Mouse (Mus musculus): Measurements from ENCODE around the gene Coa3. TPM values are rescaled to one million over a fixed set of nuclear protein-coding genes. Genes with fewer than 3 reads are reported as not detected.
A peak's percentile ranks its signal among the peaks of the same experiment; 100 is the strongest.

Coa3 gene
- total and polyA plus RNA-seq, 2 experiments from 2014 or later, result 168 to 204 TPM

- Histone ChIP-seq H3K4me1 (ENCODE audit: insufficient read depth, low read length) (0 out of 2 replicates have a peak, but pooled peaks cover 6% of the 10 kb centered on the region), H3K27me3 (ENCODE audit: insufficient read depth, low read length) (peaks cover 20% of the 10 kb centered on the region), H3K4me2 (ENCODE audit: low read depth, low read length, poor library complexity, severe bottlenecking) (no peak overlapping the region), H3K27ac (ENCODE audit: low read depth, low read length) (no peak overlapping the region), H3K36me3 (ENCODE audit: insufficient read depth, low read length) (peaks cover 4% of the 10 kb centered on the region; the same call in 1 of the 2 replicates), H3K9me3 (ENCODE audit: low read length) (no peaks in the 10 kb centered on the region), H3K4me3 (ENCODE audit: low read depth, low read length) (no peak overlapping the region), H3K9ac (replicated peaks; ENCODE audit: low read length, poor library complexity, severe bottlenecking) (no peak overlapping the region)
- 44% methylated on average over 5 of the region's 6 CpGs for WGBS
- ATAC-seq (ENCODE audit: low FRiP score) (no peak), DNase-seq (ENCODE audit: low spot score) (no peak)
- no peak for TF ChIP-seq CTCF (IDR thresholded peaks at IDR 0.05)
Measured at GRCm38 (mm10) chr11:101259261-101259712, 19.6 kb downstream of the Coa3 start.

- Histone ChIP-seq H3K27ac (ENCODE audit: low read depth, low read length) (no peak overlapping the region), H3K4me3 (ENCODE audit: low read depth, low read length) (no peak overlapping the region), H3K9me3 (ENCODE audit: low read length) (no peaks in the 10 kb centered on the region), H3K4me1 (ENCODE audit: insufficient read depth, low read length) (0 out of 2 replicates have a peak, but pooled peaks cover 6% of the 10 kb centered on the region), H3K27me3 (ENCODE audit: insufficient read depth, low read length) (no peaks in the 10 kb centered on the region), H3K36me3 (ENCODE audit: insufficient read depth, low read length) (peaks cover 4% of the 10 kb centered on the region; the same call in 1 of the 2 replicates), H3K4me2 (ENCODE audit: low read depth, low read length, poor library complexity, severe bottlenecking) (no peak overlapping the region), H3K9ac (replicated peaks; ENCODE audit: low read length, poor library complexity, severe bottlenecking) (no peak overlapping the region)
- ATAC-seq (ENCODE audit: low FRiP score) (no peak), DNase-seq (ENCODE audit: low spot score) (no peak)
- WGBS, result 94% methylated on average over 13 of the region's 13 CpGs
- no peak for TF ChIP-seq CTCF (IDR thresholded peaks at IDR 0.05)
Measured at GRCm38 (mm10) chr11:101255826-101256775, 22.8 kb downstream of the Coa3 start.

GRCm38 (mm10) chr11:101253613-101254389, 25.1 kb downstream of the Coa3 start, which contains the start of gene Vps25:
Vps25 (plus strand) TSS chr11:101253707.
- peak within 1 kb of the TSS; percentile 93 for H3K27ac ChIP-seq (ENCODE audit: low read depth, low read length)
- ATAC-seq (ENCODE audit: low FRiP score), result peak; percentile 78
- under 1% methylated on average over 40 of the region's 40 CpGs for WGBS
- peak within 1 kb of the TSS; percentile 92 for H3K9ac ChIP-seq (replicated peaks; ENCODE audit: low read length, poor library complexity, severe bottlenecking)
- H3K27me3 ChIP-seq (ENCODE audit: insufficient read depth, low read length), result no peaks in the 10 kb centered on the region
- H3K4me1 ChIP-seq (ENCODE audit: insufficient read depth, low read length), result no peaks in the 10 kb centered on the region
- peak within 1 kb of the TSS; percentile 94 for H3K4me2 ChIP-seq (ENCODE audit: low read depth, low read length, poor library complexity, severe bottlenecking)
- H3K36me3 ChIP-seq (ENCODE audit: insufficient read depth, low read length), result peaks cover 4% of the 10 kb centered on the region; the same call in 1 of the 2 replicates
- TF ChIP-seq CTCF (IDR thresholded peaks at IDR 0.05), result peak; percentile 27
- H3K4me3 ChIP-seq (ENCODE audit: low read depth, low read length), result peak within 1 kb of the TSS; percentile 88
- no peaks in the 10 kb centered on the region for H3K9me3 ChIP-seq (ENCODE audit: low read length)
- peak; percentile 91 for DNase-seq (ENCODE audit: low spot score)

- TF ChIP-seq CTCF (IDR thresholded peaks at IDR 0.05), result no peak
- no peak for ATAC-seq (ENCODE audit: low FRiP score)
- H3K27me3 ChIP-seq (ENCODE audit: insufficient read depth, low read length), result no peaks in the 10 kb centered on the region
- H3K4me1 ChIP-seq (ENCODE audit: insufficient read depth, low read length), result no peaks in the 10 kb centered on the region
- DNase-seq (ENCODE audit: low spot score), result no peak
- 10% methylated on average over 7 of the region's 7 CpGs for WGBS
- H3K36me3 ChIP-seq (ENCODE audit: insufficient read depth, low read length), result 0 out of 2 replicates have a peak, but pooled peaks cover 3% of the 10 kb centered on the region
- H3K27ac ChIP-seq (ENCODE audit: low read depth, low read length), result no peak overlapping the region
- peak overlapping the region; percentile 88 for H3K4me3 ChIP-seq (ENCODE audit: low read depth, low read length)
- H3K4me2 ChIP-seq (ENCODE audit: low read depth, low read length, poor library complexity, severe bottlenecking), result peak overlapping the region; percentile 94
- H3K9me3 ChIP-seq (ENCODE audit: low read length), result no peaks in the 10 kb centered on the region
- H3K9ac ChIP-seq (replicated peaks; ENCODE audit: low read length, poor library complexity, severe bottlenecking), result peak overlapping the region; percentile 92; the same call in 1 of the 2 replicates
Measured at GRCm38 (mm10) chr11:101252941-101253340, 26.0 kb downstream of the Coa3 start.

- no peak for ATAC-seq (ENCODE audit: low FRiP score)
- 83% methylated on average over 2 of the region's 2 CpGs for WGBS
Measured at GRCm38 (mm10) chr11:101251031-101251430, 27.9 kb downstream of the Coa3 start.

More at GRCm38 (mm10) chr11:101251031-101251430, 27.9 kb downstream of the Coa3 start:
- Histone ChIP-seq H3K27ac (ENCODE audit: low read depth, low read length) (no peak overlapping the region), H3K4me2 (ENCODE audit: low read depth, low read length, poor library complexity, severe bottlenecking) (no peak overlapping the region), H3K27me3 (ENCODE audit: insufficient read depth, low read length) (no peaks in the 10 kb centered on the region), H3K4me3 (ENCODE audit: low read depth, low read length) (no peak overlapping the region), H3K9ac (replicated peaks; ENCODE audit: low read length, poor library complexity, severe bottlenecking) (no peak overlapping the region), H3K9me3 (ENCODE audit: low read length) (no peaks in the 10 kb centered on the region), H3K36me3 (ENCODE audit: insufficient read depth, low read length) (no peaks in the 10 kb centered on the region), H3K4me1 (ENCODE audit: insufficient read depth, low read length) (no peaks in the 10 kb centered on the region)
- no peak for DNase-seq (ENCODE audit: low spot score)
- no peak for TF ChIP-seq CTCF (IDR thresholded peaks at IDR 0.05)

Data from midbrain, postnatal 0 days (tissue).